Mouse (Mus musculus) heart, embryonic 16.5 days (tissue): ENCODE data around the gene Ovol3. TPM values are rescaled to one million over a fixed set of nuclear protein-coding genes. Genes with fewer than 3 reads are reported as not detected.

ENCODE experiments used
- polyA plus RNA-seq: library from polyadenylated mRNA; unstranded; fragments of >200 nt; fragmentation: Nextera tagmentation; extraction: Ambion mirVana; gene quantifications from 2 replicates; pipeline ENCODE4 v1.2.1, GENCODE M21; 2015

Gene Ovol3
- polyA plus RNA-seq, 1 experiment from 2014 or later: 0.20 TPM

Other genes with a start within 250 kb of the Ovol3 start
- gene Zfp14, start 184.3 kb downstream of the Ovol3 start, polyA plus RNA-seq: 4.3 and 4.7 TPM in 2 replicates
- gene Zfp82, start 162.8 kb downstream of the Ovol3 start, polyA plus RNA-seq: 4.8 and 5.2 TPM in 2 replicates
- gene Gm26920, start 145.3 kb downstream of the Ovol3 start, polyA plus RNA-seq: not detected in 2 replicates
- 6.2 and 7.1 TPM in 2 replicates for gene Zfp566, start 145.2 kb downstream of the Ovol3 start, polyA plus RNA-seq
- gene Zfp260, start 140.9 kb downstream of the Ovol3 start, polyA plus RNA-seq: 75.3 and 76.0 TPM in 2 replicates
- gene Zfp382, start 113.8 kb downstream of the Ovol3 start, polyA plus RNA-seq: 11.2 and 13.3 TPM in 2 replicates
- gene Zfp146, start 66.0 kb downstream of the Ovol3 start, polyA plus RNA-seq: 7.2 and 7.3 TPM in 2 replicates
- 506 and 580 TPM in 2 replicates for gene Cox7a1, start 51.6 kb downstream of the Ovol3 start, polyA plus RNA-seq
- gene Capns1, start 36.9 kb downstream of the Ovol3 start, polyA plus RNA-seq: 85.4 and 87.7 TPM in 2 replicates
- 112 TPM in 2 replicates for gene Polr2i, start 3.8 kb downstream of the Ovol3 start, polyA plus RNA-seq
- gene Tbcb, start 3.5 kb downstream of the Ovol3 start, polyA plus RNA-seq: 134 and 154 TPM in 2 replicates
- 0.29 and 0.47 TPM in 2 replicates for gene Thap8, start 44.4 kb upstream of the Ovol3 start, polyA plus RNA-seq
- gene Wdr62, start 44.7 kb upstream of the Ovol3 start, polyA plus RNA-seq: 6.9 and 8.1 TPM in 2 replicates
- gene Clip3, start 56.0 kb upstream of the Ovol3 start, polyA plus RNA-seq: 7.0 and 8.0 TPM in 2 replicates
- 62.0 and 67.1 TPM in 2 replicates for gene Alkbh6, start 73.0 kb upstream of the Ovol3 start, polyA plus RNA-seq
- 9.2 and 10.0 TPM in 2 replicates for gene Syne4, start 79.1 kb upstream of the Ovol3 start, polyA plus RNA-seq
- 3.6 and 7.3 TPM in 2 replicates for gene E130208F15Rik, start 86.0 kb upstream of the Ovol3 start, polyA plus RNA-seq
- gene Sdhaf1, start 88.2 kb upstream of the Ovol3 start, polyA plus RNA-seq: 12.0 and 17.0 TPM in 2 replicates
- 1.2 and 1.4 TPM in 2 replicates for gene Lrfn3, start 127.0 kb upstream of the Ovol3 start, polyA plus RNA-seq
- gene Tyrobp, start 178.0 kb upstream of the Ovol3 start, polyA plus RNA-seq: 32.2 and 34.7 TPM in 2 replicates
- gene Hcst, start 184.1 kb upstream of the Ovol3 start, polyA plus RNA-seq: 2.2 and 4.6 TPM in 2 replicates
- gene Nfkbid, start 186.0 kb upstream of the Ovol3 start, polyA plus RNA-seq: 1.7 and 1.8 TPM in 2 replicates
- 11.1 and 13.5 TPM in 2 replicates for gene Aplp1, start 209.8 kb upstream of the Ovol3 start, polyA plus RNA-seq
- gene Kirrel2, start 222.0 kb upstream of the Ovol3 start, polyA plus RNA-seq: 0.15 and 0.20 TPM in 2 replicates
- gene Nphs1, start 222.6 kb upstream of the Ovol3 start, polyA plus RNA-seq: 0.19 TPM in 1 of 2 replicates, not detected in the other